In the genomic region with DNA sequence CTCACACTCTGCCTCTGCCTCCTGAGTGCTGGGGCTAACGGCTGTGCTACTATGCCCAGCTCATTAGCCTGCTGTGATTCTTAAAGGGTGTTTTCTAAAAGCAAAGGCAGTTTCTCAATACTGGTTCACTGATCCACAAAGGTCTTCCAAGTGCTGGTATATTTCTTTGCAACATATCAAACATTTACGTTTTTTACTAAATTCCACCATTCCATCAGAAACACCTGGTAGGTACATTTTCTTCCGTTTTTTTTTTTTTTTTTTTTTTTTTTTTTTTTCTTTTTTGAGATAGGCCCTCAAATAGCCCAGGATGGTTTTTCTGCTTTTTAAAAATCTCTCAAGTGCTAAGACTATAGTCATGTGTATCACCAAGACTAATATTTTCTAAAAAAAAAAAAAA, we compare ENCODE assay signal across 46 mouse cellular contexts. TPM values are rescaled to one million over a fixed set of nuclear protein-coding genes. Genes with fewer than 3 reads are reported as not detected.
"Had no signal": no experiment of that assay in that cellular context is flagged by ENCODE, and none has a peak within 500 bp of the region (broad histone marks: within the 10 kb centered on the region; RNA-seq: fewer than 3 reads in every experiment).

No protein-coding gene starts in this region.

- H3K9me3 ChIP-seq: heart, embryonic 10.5 days; heart, embryonic 12.5 days; heart, embryonic 13.5 days; heart, embryonic 15.5 days; hindbrain, embryonic 10.5 days; hindbrain, embryonic 12.5 days; hindbrain, embryonic 13.5 days; hindbrain, embryonic 15.5 days; intestine, embryonic 15.5 days; kidney, embryonic 15.5 days had no signal

- H3K27ac ChIP-seq: heart, embryonic 10.5 days; heart, embryonic 13.5 days; heart, embryonic 15.5 days; hindbrain, embryonic 10.5 days; hindbrain, embryonic 12.5 days; hindbrain, embryonic 13.5 days; hindbrain, embryonic 14.5 days; hindbrain, embryonic 15.5 days; hindbrain, postnatal 0 days; intestine, embryonic 15.5 days; kidney, embryonic 15.5 days; kidney, postnatal 0 days; layer of hippocampus, adult 2 months had no signal

- H3K36me3 ChIP-seq: heart, embryonic 10.5 days; heart, embryonic 12.5 days; heart, embryonic 13.5 days; heart, embryonic 15.5 days; hindbrain, embryonic 10.5 days; hindbrain, embryonic 12.5 days; hindbrain, embryonic 13.5 days; hindbrain, embryonic 15.5 days; intestine, embryonic 15.5 days; kidney, embryonic 15.5 days had no signal

- DNase-seq: heart, postnatal 10 days; heart, postnatal 14 days; heart, postnatal 36 days; heart, postnatal 4 days; kidney, adult 11 months; kidney, adult 18-20 months; kidney, adult 2 months; kidney, adult 8-10 months; kidney, adult 9 months; kidney, postnatal 10 days; kidney, postnatal 14 days; kidney, postnatal 25 days; kidney, postnatal 36 days; kidney, postnatal 4 days; layer of hippocampus, adult 9-11 months; layer of hippocampus, postnatal 36 days had no signal

- H3K4me2 ChIP-seq: heart, embryonic 11.5 days; heart, embryonic 12.5 days; heart, embryonic 13.5 days; heart, embryonic 15.5 days; hindbrain, embryonic 12.5 days; hindbrain, embryonic 13.5 days; hindbrain, embryonic 14.5 days; hindbrain, embryonic 15.5 days; intestine, embryonic 15.5 days; kidney, embryonic 15.5 days had no signal

- ATAC-seq: hindbrain, embryonic 16.5 days; hindbrain, postnatal 0 days; inflammation-experienced regulatory T-cells, adult 6 months; intestine, embryonic 15.5 days; intestine, embryonic 16.5 days; intestine, postnatal 0 days had no signal

- H3K27me3 ChIP-seq: heart, embryonic 12.5 days; heart, embryonic 13.5 days; heart, embryonic 15.5 days; hindbrain, embryonic 12.5 days; hindbrain, embryonic 13.5 days; hindbrain, embryonic 15.5 days; intestine, embryonic 15.5 days; kidney, embryonic 15.5 days had no signal

- H3K9ac ChIP-seq: heart, embryonic 12.5 days; heart, embryonic 13.5 days; heart, embryonic 15.5 days; hindbrain, embryonic 12.5 days; hindbrain, embryonic 13.5 days; hindbrain, embryonic 14.5 days; hindbrain, embryonic 15.5 days; intestine, embryonic 15.5 days; kidney, embryonic 15.5 days had no signal

- H3K4me3 ChIP-seq: heart, embryonic 10.5 days; heart, embryonic 12.5 days; heart, embryonic 13.5 days; heart, embryonic 15.5 days; hindbrain, embryonic 10.5 days; hindbrain, embryonic 12.5 days; hindbrain, embryonic 13.5 days; hindbrain, embryonic 15.5 days; intestine, embryonic 15.5 days; kidney, embryonic 15.5 days; layer of hippocampus, adult 2 months had no signal

- H3K4me1 ChIP-seq: heart, embryonic 12.5 days had no signal

RNA-seq across cellular contexts. Expression of gene Gm43552, which starts 38.6 kb away (rescaled TPM):
- total RNA-seq: heart, postnatal 10 days; heart, postnatal 25 days; hematopoietic stem cell, adult 5-6 weeks; hindbrain, postnatal 0 days; layer of hippocampus, adult 18-20 months; layer of hippocampus, postnatal 10 days; layer of hippocampus, postnatal 14 days had no signal
- polyA plus RNA-seq: heart, embryonic 10.5 days; heart, embryonic 11.5 days; heart, embryonic 12.5 days; heart, embryonic 14.5 days; heart, postnatal 0 days; hindbrain, embryonic 10.5 days; hindbrain, embryonic 11.5 days; hindbrain, embryonic 12.5 days; hindbrain, embryonic 14.5 days; hindbrain, embryonic 15.5 days; hindbrain, embryonic 16.5 days; hindbrain, postnatal 0 days; inflammation-experienced regulatory T-cells, adult 6 months; intestine, embryonic 15.5 days; intestine, embryonic 16.5 days; intestine, postnatal 0 days; kidney, adult 2 months; kidney, embryonic 14.5 days; kidney, embryonic 15.5 days; kidney, embryonic 16.5 days; large intestine, adult 2 months had no signal
